Mouse (Mus musculus) Patski (cell line): ENCODE data around the gene Qars. TPM values are rescaled to one million over a fixed set of nuclear protein-coding genes. Genes with fewer than 3 reads are reported as not detected.

Experiments
- ATAC-seq: fragments of 100-300 bp; one replicate; pipeline ENCODE4 v1.8.0; 2021
- CTCF ChIA-PET: fragments of 350-600 bp; sonication (Branson Sonifier 250); formaldehyde crosslinking; loops from one replicate; lab custom pipeline; 2022; ENCODE audit warnings: inconsistent platforms; lab: Charles Lee
- POLR2A ChIA-PET: fragments of 350-600 bp; sonication (Branson Sonifier 250); formaldehyde crosslinking; loops from one replicate; lab custom pipeline; 2022; ENCODE audit warnings: antibody characterized with exemption, inconsistent platforms; lab: Charles Lee
- DNase-seq: peaks from one replicate; pipeline ENCODE4 v3.0.0-alpha.2; 2011; ENCODE audit warnings: low read depth, low spot score
- H3K27me3 ChIP-seq: fragments of 371-371 bp; one replicate; pipeline ENCODE4 v1.5.1; 2021
- CTCF ChIP-seq: fragments of 100-300 bp; IDR thresholded peaks from one replicate; pipeline ENCODE4 v1.5.1; 2021
- in situ Hi-C: fragments of 300-500 bp; cut with MboI; formaldehyde crosslinking; loops from 3 replicates; pipeline ENCODE4 v1.11.1; 2018; ENCODE audit warnings: low pct_unique_long_range_greater_than_20kb, mixed read lengths
- polyA plus RNA-seq: library from polyadenylated mRNA; unstranded; gene quantifications from one replicate; pipeline ENCODE4 v1.2.3, GENCODE M21; 2021

The Qars gene
- polyA plus RNA-seq, 1 experiment from 2014 or later: 156 TPM

GRCm38 (mm10) chr9:108486973-108487530 is 20.5 kb upstream of the Qars start:
- TF ChIP-seq CTCF: no peak
- ATAC-seq: no peak
- in situ Hi-C loops: no loop called here
- POLR2A ChIA-PET: no interaction called here
- no peak for DNase-seq
- no peaks in the 10 kb centered on the region for H3K27me3 ChIP-seq
- CTCF ChIA-PET: interaction anchor here (1.2 kb wide), 1 partner anchor 14 kb away, joined by 3 read pairs; no protein-coding TSS in a partner anchor

GRCm38 (mm10) chr9:108488403-108488802 is 19.1 kb upstream of the Qars start:
- POLR2A ChIA-PET: interaction anchor here (5.5 kb wide), 1 partner anchor 8 kb away, joined by 30 read pairs; the partner anchor contains the start of gene Lamb2
- DNase-seq: no peak
- in situ Hi-C loops: no loop called here
- CTCF ChIA-PET: no interaction called here
- H3K27me3 ChIP-seq: no peaks in the 10 kb centered on the region
- ATAC-seq: no peak
- no peak for TF ChIP-seq CTCF

- DNase-seq: no peak
- in situ Hi-C loops: no loop called here
- POLR2A ChIA-PET: interaction anchor here (5.5 kb wide), 1 partner anchor 9 kb away, joined by 30 read pairs; the partner anchor contains the start of gene Lamb2
- no peak for TF ChIP-seq CTCF
- no peaks in the 10 kb centered on the region for H3K27me3 ChIP-seq
- no peak for ATAC-seq
- CTCF ChIA-PET: no interaction called here
These were observed 18.3 kb upstream of the Qars start for GRCm38 (mm10) chr9:108489215-108489614.

- in situ Hi-C loops: no loop called here
- POLR2A ChIA-PET: interaction anchor here (1.1 to 5.5 kb wide), 3 partner anchors 10 to 28 kb away, joined by 3 to 30 read pairs (median 4); partner anchors contain the start of genes Lamb2 and Qars
- no peaks in the 10 kb centered on the region for H3K27me3 ChIP-seq
- no peak for TF ChIP-seq CTCF
- no peak for DNase-seq
- ATAC-seq: no peak
- CTCF ChIA-PET: no interaction called here
These were observed 17.6 kb upstream of the Qars start for GRCm38 (mm10) chr9:108489702-108490558.

GRCm38 (mm10) chr9:108490559-108491285 is 16.8 kb upstream of the Qars start, which contains the start of gene Usp19:
Gene Usp19, plus strand, starts transcription at chr9:108490602.
- H3K27me3 ChIP-seq: no peaks in the 10 kb centered on the region
- in situ Hi-C loops: no loop called here
- ChIA-PET POLR2A (interaction anchor here (0.5 to 5.5 kb wide), 5 partner anchors 11 to 73 kb away, joined by 3 to 30 read pairs (median 3); partner anchors contain the start of genes Lamb2 and Qars), CTCF (no interaction called here)
- DNase-seq: peak; percentile 73
- no peak for TF ChIP-seq CTCF
- ATAC-seq: peak; percentile 81

GRCm38 (mm10) chr9:108491286-108491580 is 16.3 kb upstream of the Qars start:
- no peak for TF ChIP-seq CTCF
- H3K27me3 ChIP-seq: no peaks in the 10 kb centered on the region
- DNase-seq (no peak), ATAC-seq (no peak)
- in situ Hi-C loops: no loop called here
- ChIA-PET POLR2A (interaction anchor here (1.0 to 5.5 kb wide), 3 partner anchors 11 to 28 kb away, joined by 3 to 30 read pairs (median 3); partner anchors contain the start of gene Lamb2), CTCF (no interaction called here)

GRCm38 (mm10) chr9:108492043-108492750 is 15.3 kb upstream of the Qars start:
- in situ Hi-C loops: no loop called here
- DNase-seq (peak; percentile 37), ATAC-seq (peak; percentile 2)
- no peaks in the 10 kb centered on the region for H3K27me3 ChIP-seq
- POLR2A ChIA-PET: interaction anchor here (0.8 to 5.5 kb wide), 4 partner anchors 12 to 110 kb away, joined by 3 to 30 read pairs (median 3); partner anchors contain the start of gene Lamb2
- no peak for TF ChIP-seq CTCF
- CTCF ChIA-PET: no interaction called here

- in situ Hi-C loops: no loop called here
These were observed 14.3 kb upstream of the Qars start for GRCm38 (mm10) chr9:108493246-108493645.

GRCm38 (mm10) chr9:108494146-108494825 is 13.2 kb upstream of the Qars start:
- no peaks in the 10 kb centered on the region for H3K27me3 ChIP-seq
- in situ Hi-C loops: no loop called here
- ChIA-PET POLR2A (interaction anchor here (1.4 kb wide), 1 partner anchor 9 kb away, joined by 3 read pairs; no protein-coding TSS in a partner anchor), CTCF (interaction anchor here (0.7 kb wide), 1 partner anchor 20 kb away, joined by 3 read pairs; no protein-coding TSS in a partner anchor)
- TF ChIP-seq CTCF: no peak
- ATAC-seq (no peak), DNase-seq (no peak)

More at GRCm38 (mm10) chr9:108493246-108493645, 14.3 kb upstream of the Qars start:
- ChIA-PET CTCF (no interaction called here), POLR2A (interaction anchor here (1.4 to 5.5 kb wide), 2 partner anchors 10 to 13 kb away, joined by 3 to 30 read pairs; partner anchors contain the start of gene Lamb2)
- ATAC-seq (no peak), DNase-seq (no peak)
- TF ChIP-seq CTCF: no peak
- no peaks in the 10 kb centered on the region for H3K27me3 ChIP-seq
